Mouse (Mus musculus) layer of hippocampus, postnatal 10 days (tissue): Measurements from ENCODE around the gene Usp3. TPM values are rescaled to one million over a fixed set of nuclear protein-coding genes. Genes with fewer than 3 reads are reported as not detected.
A peak's percentile ranks its signal among the peaks of the same experiment; 100 is the strongest.

ENCODE experiments used
- DNase-seq, 2 experiments: peaks; one replicate each; pipeline ENCODE4 v3.0.0; 2021; ENCODE audit warnings: low spot score in 2 of 2
- long read RNA-seq: library from polyadenylated mRNA; stranded (forward); transcript quantifications from one replicate; pipeline ENCODE4 v2.0.0, GENCODE M21; 2023
- total RNA-seq, 2 experiments: library from RNA; stranded (reverse); gene quantifications; 2 replicates each; pipeline ENCODE4 v1.2.3; 2021

The Usp3 gene
- total RNA-seq, result 10 to 100 TPM; 46.9 to 47.4 TPM
- long read RNA-seq, full-length matches to known transcripts, result 16 of 27 reads
- long read RNA-seq, partial matches to known transcripts, result 3 of 27 reads
- long read RNA-seq, other reads (novel, unspliced or antisense), result 8 of 27 reads

DNA sequence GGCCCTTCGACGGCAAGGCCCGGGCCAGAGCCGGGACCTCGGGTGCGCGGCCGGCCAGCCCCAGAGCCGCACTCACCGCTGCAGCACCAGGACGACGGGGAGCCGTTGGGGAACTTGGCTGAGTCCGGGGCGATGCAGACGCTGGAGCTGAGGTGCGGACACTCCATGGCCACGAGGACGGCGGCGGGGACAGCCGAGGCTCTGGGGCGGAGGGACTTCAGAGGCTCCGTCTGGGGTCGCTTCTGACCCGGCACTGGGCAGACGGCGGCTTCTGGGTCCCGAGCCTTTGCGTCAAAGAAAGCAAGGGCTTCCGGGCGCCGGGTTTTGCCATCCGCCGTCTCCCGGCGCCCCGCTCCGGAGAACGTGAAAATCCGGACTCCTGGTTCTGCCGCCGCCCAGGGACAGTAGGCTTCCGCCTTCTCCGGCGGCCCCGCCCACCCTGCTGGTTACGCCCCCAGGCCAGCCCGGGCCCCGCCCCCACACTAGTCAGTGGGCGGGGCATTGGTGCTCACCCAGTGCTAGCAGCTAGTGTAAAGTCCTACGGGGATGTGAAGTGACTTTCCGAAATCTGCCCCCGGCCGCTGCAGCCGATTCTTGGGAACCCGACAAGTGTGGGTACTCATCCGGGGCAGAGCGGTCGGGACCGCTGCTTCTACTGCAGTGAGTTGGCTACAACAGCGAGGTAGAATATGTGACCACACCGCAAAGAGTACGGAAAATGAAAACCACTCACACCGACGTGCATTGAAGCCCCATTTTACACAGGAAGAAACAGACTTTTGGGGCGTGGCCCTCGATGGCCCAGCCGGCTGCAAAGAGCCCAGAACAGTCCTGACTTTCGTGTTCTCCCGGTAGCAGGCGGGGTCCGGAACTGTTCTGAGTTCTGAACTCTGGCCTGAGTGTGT, at the start of gene Usp3:
Gene Usp3, minus strand, starts transcription at position 435 of the 905 bp plus-strand sequence.
- peak; percentile 98 for DNase-seq

DNA sequence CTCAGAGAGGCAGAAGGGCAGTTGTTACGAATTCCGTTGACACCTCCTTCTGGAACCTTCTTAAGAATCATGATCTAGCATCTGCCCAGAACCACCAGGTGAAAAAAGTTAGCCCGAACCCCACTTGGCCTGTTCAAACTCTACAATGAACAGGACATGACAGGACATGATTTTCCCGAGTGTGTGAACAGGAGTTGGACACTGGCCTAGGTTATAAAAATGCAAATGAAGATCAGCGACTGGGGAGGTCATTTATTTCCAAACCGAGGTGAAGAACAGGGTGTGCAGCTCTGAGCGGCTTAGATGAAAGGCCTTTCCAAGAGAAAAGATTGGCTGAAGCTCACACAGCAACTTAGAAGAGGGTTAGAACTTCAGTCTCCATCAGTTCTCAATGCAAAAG, 47.5 kb upstream of the Usp3 start:
- no peak for DNase-seq

- no peak for DNase-seq
Observed at GRCm38 (mm10) chr9:66639626-66640025, 46.7 kb upstream of the Usp3 start.

DNA sequence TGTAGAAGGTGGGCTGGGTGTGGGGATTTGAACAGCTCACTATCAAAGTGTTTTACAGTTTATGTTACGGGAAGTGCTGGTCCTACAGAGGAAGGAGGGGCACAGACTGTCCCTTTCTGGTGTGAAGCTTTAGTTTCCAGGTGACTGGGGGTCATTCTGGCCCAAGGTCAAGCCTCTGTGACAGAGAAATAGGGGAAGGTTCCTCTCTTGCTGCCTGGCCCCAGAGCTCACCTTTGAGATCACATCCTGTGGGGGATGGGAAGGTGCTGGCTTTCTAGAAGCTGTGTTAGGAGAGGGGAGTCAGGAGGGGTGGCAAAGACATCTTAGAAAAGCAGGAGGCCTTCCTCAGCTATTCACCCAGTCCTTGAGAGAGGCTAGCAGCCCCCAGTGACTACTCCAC, 39.5 kb upstream of the Usp3 start:
- DNase-seq, result no peak

- no peak for DNase-seq
Observed at GRCm38 (mm10) chr9:66630931-66631330, 38.0 kb upstream of the Usp3 start.

DNA sequence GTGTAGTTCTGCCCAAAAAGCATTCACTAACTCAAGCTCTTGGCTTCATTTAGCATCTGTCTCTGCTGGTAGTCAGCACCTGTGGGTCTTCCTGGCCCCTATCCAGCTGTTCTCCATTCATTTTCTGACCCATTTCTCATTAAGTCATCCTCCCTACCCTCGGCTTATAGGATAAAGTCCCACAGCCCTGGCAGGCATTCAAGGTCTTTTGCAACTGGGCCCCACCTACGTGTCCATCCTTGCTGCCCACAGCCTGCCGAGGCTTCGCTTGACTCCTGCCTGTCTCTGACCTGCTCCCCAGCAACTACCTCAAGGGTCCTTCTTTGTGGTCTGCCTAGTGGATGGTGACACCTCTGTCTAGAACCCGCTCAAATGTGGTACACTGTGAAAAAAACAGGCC, 33.7 kb upstream of the Usp3 start:
- DNase-seq, result no peak

DNA sequence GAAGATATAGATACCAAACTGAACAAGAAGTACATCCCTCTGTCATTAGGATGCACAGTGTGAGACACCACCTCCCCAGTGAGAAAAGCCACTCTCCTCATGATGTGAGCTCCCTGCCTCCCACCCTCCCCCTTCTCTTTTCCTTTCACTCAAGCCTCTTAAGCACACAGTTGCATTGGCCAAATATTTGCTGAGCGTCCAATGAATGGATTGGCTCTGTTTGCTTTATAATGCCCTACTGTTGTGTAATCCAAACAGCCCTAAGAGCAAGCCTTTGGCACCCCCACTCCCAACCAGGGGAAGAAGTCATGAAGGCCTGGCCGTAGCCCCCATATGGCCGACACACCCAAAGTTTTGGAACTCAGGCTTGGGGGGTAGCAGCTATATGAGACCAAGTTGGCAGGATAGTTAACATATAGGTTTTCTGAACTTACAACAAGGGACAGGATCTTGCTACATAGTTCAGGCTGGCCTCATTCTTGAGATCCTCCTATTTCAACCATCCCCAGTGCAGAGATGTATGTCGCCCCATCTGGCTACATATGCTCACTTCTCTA, 33.1 kb upstream of the Usp3 start:
- no peak for DNase-seq

- DNase-seq, result no peak
Observed at GRCm38 (mm10) chr9:66624873-66625272, 31.9 kb upstream of the Usp3 start.

- DNase-seq, result no peak
Observed at GRCm38 (mm10) chr9:66623627-66624026, 30.7 kb upstream of the Usp3 start.

GRCm38 (mm10) chr9:66620581-66620981, 27.6 kb upstream of the Usp3 start:
- peak in 1 of 2 experiments; percentile 19 for DNase-seq

GRCm38 (mm10) chr9:66620055-66620454, 27.1 kb upstream of the Usp3 start:
- DNase-seq, result no peak

- no peak for DNase-seq
Observed at GRCm38 (mm10) chr9:66617812-66618211, 24.9 kb upstream of the Usp3 start.

DNA sequence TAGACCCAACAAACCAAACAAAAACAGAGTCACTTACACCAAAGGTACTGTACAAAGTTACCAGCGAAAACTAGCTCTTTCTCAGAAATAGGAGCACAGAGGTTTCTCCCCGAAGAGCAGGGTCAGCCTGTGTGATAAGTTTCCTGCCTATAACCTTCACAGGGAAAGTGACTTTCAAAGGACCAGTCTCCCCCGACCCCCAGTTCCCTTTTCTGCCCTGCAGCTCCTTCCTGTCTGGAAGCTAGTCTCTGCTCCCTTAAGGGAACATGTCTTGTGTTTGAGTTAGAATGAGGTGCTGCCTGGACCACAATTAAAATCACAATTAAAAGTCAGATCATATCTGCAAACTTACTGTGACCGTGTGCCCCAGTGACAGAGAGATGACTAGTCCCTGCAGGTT, 23.9 kb upstream of the Usp3 start:
- DNase-seq, result no peak

DNA sequence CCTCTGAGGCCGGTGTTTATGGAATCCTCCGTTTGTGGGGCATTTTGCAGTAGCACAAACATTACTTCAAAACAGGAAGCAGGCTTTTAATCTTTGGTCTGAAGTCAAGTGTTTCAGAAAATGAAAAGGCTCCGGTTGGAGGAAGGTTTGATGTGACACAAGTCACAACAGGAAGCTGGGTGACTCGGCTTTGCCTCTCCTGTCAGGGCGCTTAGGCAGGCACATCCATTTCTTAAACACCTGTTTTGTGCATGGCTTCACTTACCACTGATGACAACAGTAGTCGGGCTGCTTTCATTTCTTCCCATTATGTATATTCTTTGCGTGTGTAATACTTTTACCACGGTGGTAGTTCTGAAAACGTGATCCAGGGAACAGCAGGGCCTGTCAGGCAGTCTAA, 22.2 kb upstream of the Usp3 start:
- DNase-seq, result no peak

DNA sequence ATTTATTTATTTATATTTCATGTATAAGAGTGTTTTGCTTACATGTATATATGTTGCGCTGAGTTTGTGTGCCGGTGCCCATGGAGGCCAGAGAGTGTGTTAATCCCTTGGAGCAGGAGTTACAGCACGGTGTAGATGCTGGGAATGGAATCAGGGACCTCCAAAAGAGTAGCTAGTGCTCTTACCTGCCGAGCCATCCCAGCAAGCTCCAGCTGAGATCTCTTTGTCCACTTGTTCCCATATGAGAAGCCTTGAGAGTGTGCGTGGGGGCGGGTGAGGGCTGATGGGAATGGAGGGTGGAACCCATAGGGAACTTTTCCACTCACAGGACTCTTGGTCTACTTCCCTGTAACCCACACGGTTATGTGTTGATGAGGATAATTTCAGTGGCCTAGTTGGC, 21.6 kb upstream of the Usp3 start:
- no peak for DNase-seq

GRCm38 (mm10) chr9:66613667-66614066, 20.7 kb upstream of the Usp3 start:
- DNase-seq, result no peak

DNA sequence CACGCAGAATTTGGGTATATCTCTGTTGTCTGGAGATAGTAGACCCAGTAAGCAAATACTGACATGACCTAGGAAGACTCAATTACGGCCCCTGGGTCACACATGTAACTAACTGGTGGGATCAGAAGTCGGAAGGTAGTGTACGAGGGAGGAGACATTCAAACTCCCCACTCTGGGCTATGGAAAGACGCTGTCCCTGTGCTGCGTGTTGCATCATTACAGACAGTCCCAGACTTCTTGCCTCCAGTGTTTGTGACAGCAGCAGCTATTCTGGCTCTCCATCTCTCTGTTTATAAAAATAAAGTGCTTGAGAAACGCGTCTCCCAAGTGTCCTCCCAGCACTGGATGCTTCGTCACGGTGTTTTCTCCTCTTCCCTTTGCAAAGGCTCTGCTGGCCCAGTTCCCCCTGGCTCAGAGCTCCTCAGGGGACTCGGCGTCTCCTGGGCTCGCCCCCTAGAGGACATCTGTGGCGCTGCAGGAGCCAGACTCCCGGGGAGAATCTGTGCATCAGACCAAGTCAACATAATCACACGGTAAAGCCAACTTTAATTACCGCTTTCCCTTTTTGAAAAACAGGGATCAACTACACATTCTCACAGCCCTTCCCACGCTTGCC, 18.6 kb upstream of the Usp3 start:
- peak; percentile 92 to 93 for DNase-seq

GRCm38 (mm10) chr9:66608817-66609345, 15.9 kb upstream of the Usp3 start:
- DNase-seq, result no peak

GRCm38 (mm10) chr9:66606851-66607250, 13.9 kb upstream of the Usp3 start:
- DNase-seq, result no peak

DNA sequence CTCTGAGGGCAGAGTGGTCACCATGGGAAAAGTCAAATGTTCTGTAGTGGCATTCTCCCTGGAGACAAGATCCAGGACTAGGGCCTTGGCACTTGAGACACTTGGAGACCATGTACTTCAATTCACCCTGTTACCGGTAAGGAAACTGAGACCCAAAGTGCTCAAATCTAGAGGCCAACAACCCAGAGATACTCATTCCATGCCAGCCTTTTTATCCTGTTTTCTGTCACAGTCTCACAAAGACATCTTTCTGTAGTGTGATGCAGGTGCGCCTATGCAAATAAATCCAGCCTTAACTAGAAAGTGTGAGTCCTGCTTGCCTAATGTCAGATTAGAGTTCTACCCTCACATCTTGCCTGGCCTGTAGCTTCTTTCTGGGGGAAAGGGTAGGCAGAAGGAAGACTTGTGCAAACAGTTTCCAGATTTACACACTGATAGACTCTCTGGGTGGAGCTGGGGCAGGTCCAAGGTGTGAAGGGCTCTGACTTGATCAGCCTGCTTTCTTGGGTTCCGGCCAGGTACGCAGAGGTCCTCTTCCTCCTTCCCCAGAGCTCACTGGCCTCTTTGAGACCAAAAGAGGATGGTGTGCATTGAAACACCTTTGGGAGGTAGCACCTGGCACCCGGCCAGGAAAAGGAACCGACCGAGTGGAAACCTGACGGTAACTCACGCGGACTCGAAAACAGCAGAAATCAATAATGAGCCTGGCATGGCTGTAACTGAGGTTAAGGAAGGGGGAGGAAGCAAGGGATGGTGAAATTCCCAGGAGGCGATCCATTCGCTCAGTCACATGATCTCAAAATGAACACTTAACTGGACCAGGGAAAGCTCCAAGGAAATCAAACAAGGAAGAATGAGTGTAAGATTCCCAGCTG, 13.2 kb upstream of the Usp3 start:
- DNase-seq, result no peak
